Mouse (Mus musculus): ENCODE results near the gene Smim20. TPM values are rescaled to one million over a fixed set of nuclear protein-coding genes. Genes with fewer than 3 reads are reported as not detected.
A peak's percentile ranks its signal among the peaks of the same experiment; 100 is the strongest.

The Smim20 gene
- polyA plus RNA-seq, 1 experiment from 2014 or later: 103 TPM

GRCm38 (mm10) chr5:53254821-53255220 is 12.1 kb upstream of the Smim20 start:
- H3K9me3 ChIP-seq (ENCODE audit: control insufficient read depth, low read length): no peaks in the 10 kb centered on the region
- H3K4me3 ChIP-seq (ENCODE audit: low read depth, low read length): no peak overlapping the region
- H3K27me3 ChIP-seq (replicated peaks; ENCODE audit: control insufficient read depth, insufficient read depth, low read length): peaks cover 15% of the 10 kb centered on the region; the same call in 1 of the 2 replicates
- H3K4me1 ChIP-seq (replicated peaks; ENCODE audit: control insufficient read depth, insufficient read depth, low read length): no peaks in the 10 kb centered on the region; the same call in 1 of the 2 replicates
- H3K4me2 ChIP-seq (ENCODE audit: low read length): no peak overlapping the region
- DNase-seq (ENCODE audit: low spot score) (no peak), ATAC-seq (replicated peaks; ENCODE audit: low FRiP score, low TSS enrichment, low read depth) (no peak)
- no peaks in the 10 kb centered on the region for H3K36me3 ChIP-seq (ENCODE audit: control insufficient read depth, insufficient read depth, low read length)
- H3K27ac ChIP-seq (ENCODE audit: low read depth): no peak overlapping the region
- no peak overlapping the region for H3K9ac ChIP-seq (ENCODE audit: low read length)
- WGBS: 65% methylated on average over 3 of the region's 3 CpGs

- no peaks in the 10 kb centered on the region; the same call in 1 of the 2 replicates for H3K4me1 ChIP-seq (replicated peaks; ENCODE audit: control insufficient read depth, insufficient read depth, low read length)
- ATAC-seq (replicated peaks; ENCODE audit: low FRiP score, low TSS enrichment, low read depth) (peak; percentile 57; the same call in 1 of the 2 replicates), DNase-seq (ENCODE audit: low spot score) (peak; percentile 73)
- peak overlapping the region; percentile 36 for H3K4me3 ChIP-seq (ENCODE audit: low read depth, low read length)
- H3K27me3 ChIP-seq (replicated peaks; ENCODE audit: control insufficient read depth, insufficient read depth, low read length): peaks cover 12% of the 10 kb centered on the region; the same call in 1 of the 2 replicates
- H3K27ac ChIP-seq (ENCODE audit: low read depth): no peak overlapping the region
- no peaks in the 10 kb centered on the region for H3K36me3 ChIP-seq (ENCODE audit: control insufficient read depth, insufficient read depth, low read length)
- WGBS: 3% methylated on average over 29 of the region's 29 CpGs
- peak overlapping the region; percentile 84 for H3K4me2 ChIP-seq (ENCODE audit: low read length)
- peak overlapping the region; percentile 41 for H3K9ac ChIP-seq (ENCODE audit: low read length)
- no peaks in the 10 kb centered on the region for H3K9me3 ChIP-seq (ENCODE audit: control insufficient read depth, low read length)
Observed at GRCm38 (mm10) chr5:53258038-53258786, 8.7 kb upstream of the Smim20 start.

GRCm38 (mm10) chr5:53259894-53260293 is 7.0 kb upstream of the Smim20 start:
- no peak overlapping the region for H3K4me2 ChIP-seq (ENCODE audit: low read length)
- no peak overlapping the region for H3K4me3 ChIP-seq (ENCODE audit: low read depth, low read length)
- H3K27ac ChIP-seq (ENCODE audit: low read depth): no peak overlapping the region
- ATAC-seq (replicated peaks; ENCODE audit: low FRiP score, low TSS enrichment, low read depth) (no peak), DNase-seq (ENCODE audit: low spot score) (no peak)
- no peaks in the 10 kb centered on the region for H3K36me3 ChIP-seq (ENCODE audit: control insufficient read depth, insufficient read depth, low read length)
- H3K27me3 ChIP-seq (replicated peaks; ENCODE audit: control insufficient read depth, insufficient read depth, low read length): peaks cover 12% of the 10 kb centered on the region; the same call in 1 of the 2 replicates
- no peaks in the 10 kb centered on the region; the same call in 1 of the 2 replicates for H3K4me1 ChIP-seq (replicated peaks; ENCODE audit: control insufficient read depth, insufficient read depth, low read length)
- WGBS: 59% methylated on average over 5 of the region's 5 CpGs
- H3K9ac ChIP-seq (ENCODE audit: low read length): no peak overlapping the region
- no peaks in the 10 kb centered on the region for H3K9me3 ChIP-seq (ENCODE audit: control insufficient read depth, low read length)

- Histone ChIP-seq H3K27me3 (replicated peaks; ENCODE audit: control insufficient read depth, insufficient read depth, low read length) (peaks cover 9% of the 10 kb centered on the region; the same call in 1 of the 2 replicates), H3K4me3 (ENCODE audit: low read depth, low read length) (no peak overlapping the region), H3K4me1 (replicated peaks; ENCODE audit: control insufficient read depth, insufficient read depth, low read length) (no peaks in the 10 kb centered on the region; the same call in 1 of the 2 replicates), H3K4me2 (ENCODE audit: low read length) (no peak overlapping the region), H3K9ac (ENCODE audit: low read length) (no peak overlapping the region), H3K27ac (ENCODE audit: low read depth) (no peak overlapping the region), H3K9me3 (ENCODE audit: control insufficient read depth, low read length) (no peaks in the 10 kb centered on the region), H3K36me3 (ENCODE audit: control insufficient read depth, insufficient read depth, low read length) (no peaks in the 10 kb centered on the region)
- DNase-seq (ENCODE audit: low spot score): no peak
- WGBS: 68% methylated on average over 10 of the region's 10 CpGs
- no peak for ATAC-seq (replicated peaks; ENCODE audit: low FRiP score, low TSS enrichment, low read depth)
Observed at GRCm38 (mm10) chr5:53261999-53262398, 4.9 kb upstream of the Smim20 start.

GRCm38 (mm10) chr5:53264061-53264460 is 2.8 kb upstream of the Smim20 start:
- no peaks in the 10 kb centered on the region; the same call in 1 of the 2 replicates for H3K27me3 ChIP-seq (replicated peaks; ENCODE audit: control insufficient read depth, insufficient read depth, low read length)
- 71% methylated on average over 5 of the region's 5 CpGs for WGBS

GRCm38 (mm10) chr5:53265740-53266139 is 1.1 kb upstream of the Smim20 start:
- Histone ChIP-seq H3K27ac (ENCODE audit: low read depth) (no peak overlapping the region), H3K4me3 (ENCODE audit: low read depth, low read length) (no peak overlapping the region), H3K9me3 (ENCODE audit: control insufficient read depth, low read length) (no peaks in the 10 kb centered on the region), H3K4me1 (replicated peaks; ENCODE audit: control insufficient read depth, insufficient read depth, low read length) (peaks cover 5% of the 10 kb centered on the region; the same call in 1 of the 2 replicates), H3K27me3 (replicated peaks; ENCODE audit: control insufficient read depth, insufficient read depth, low read length) (no peaks in the 10 kb centered on the region), H3K36me3 (ENCODE audit: control insufficient read depth, insufficient read depth, low read length) (no peaks in the 10 kb centered on the region), H3K9ac (ENCODE audit: low read length) (no peak overlapping the region), H3K4me2 (ENCODE audit: low read length) (no peak overlapping the region)
- ATAC-seq (replicated peaks; ENCODE audit: low FRiP score, low TSS enrichment, low read depth) (no peak), DNase-seq (ENCODE audit: low spot score) (no peak)
- 59% methylated on average over 12 of the region's 12 CpGs for WGBS

More at GRCm38 (mm10) chr5:53264061-53264460, 2.8 kb upstream of the Smim20 start:
- Histone ChIP-seq H3K4me2 (ENCODE audit: low read length) (no peak overlapping the region), H3K36me3 (ENCODE audit: control insufficient read depth, insufficient read depth, low read length) (no peaks in the 10 kb centered on the region), H3K27ac (ENCODE audit: low read depth) (no peak overlapping the region), H3K9me3 (ENCODE audit: control insufficient read depth, low read length) (no peaks in the 10 kb centered on the region), H3K4me1 (replicated peaks; ENCODE audit: control insufficient read depth, insufficient read depth, low read length) (peaks cover 5% of the 10 kb centered on the region; the same call in 1 of the 2 replicates), H3K4me3 (ENCODE audit: low read depth, low read length) (no peak overlapping the region), H3K9ac (ENCODE audit: low read length) (no peak overlapping the region)
- DNase-seq (ENCODE audit: low spot score): no peak
- no peak for ATAC-seq (replicated peaks; ENCODE audit: low FRiP score, low TSS enrichment, low read depth)

GRCm38 (mm10) chr5:53266181-53266580 is 702 bp upstream of the Smim20 start:
- no peak overlapping the region for H3K9ac ChIP-seq (ENCODE audit: low read length)
- DNase-seq (ENCODE audit: low spot score) (no peak), ATAC-seq (replicated peaks; ENCODE audit: low FRiP score, low TSS enrichment, low read depth) (no peak)
- H3K36me3 ChIP-seq (ENCODE audit: control insufficient read depth, insufficient read depth, low read length): no peaks in the 10 kb centered on the region
- H3K9me3 ChIP-seq (ENCODE audit: control insufficient read depth, low read length): no peaks in the 10 kb centered on the region
- no peak overlapping the region for H3K4me3 ChIP-seq (ENCODE audit: low read depth, low read length)
- H3K4me2 ChIP-seq (ENCODE audit: low read length): no peak overlapping the region
- no peak overlapping the region for H3K27ac ChIP-seq (ENCODE audit: low read depth)
- H3K27me3 ChIP-seq (replicated peaks; ENCODE audit: control insufficient read depth, insufficient read depth, low read length): no peaks in the 10 kb centered on the region
- 77% methylated on average over 4 of the region's 4 CpGs for WGBS
- peaks cover 5% of the 10 kb centered on the region; the same call in 1 of the 2 replicates for H3K4me1 ChIP-seq (replicated peaks; ENCODE audit: control insufficient read depth, insufficient read depth, low read length)

- ATAC-seq (replicated peaks; ENCODE audit: low FRiP score, low TSS enrichment, low read depth): no peak
- H3K27ac ChIP-seq (ENCODE audit: low read depth): no peak overlapping the region
- no peak overlapping the region for H3K4me3 ChIP-seq (ENCODE audit: low read depth, low read length)
- H3K9ac ChIP-seq (ENCODE audit: low read length): no peak overlapping the region
- DNase-seq (ENCODE audit: low spot score): no peak
- 64% methylated on average over 6 of the region's 6 CpGs for WGBS
- peaks cover 5% of the 10 kb centered on the region; the same call in 1 of the 2 replicates for H3K4me1 ChIP-seq (replicated peaks; ENCODE audit: control insufficient read depth, insufficient read depth, low read length)
- H3K27me3 ChIP-seq (replicated peaks; ENCODE audit: control insufficient read depth, insufficient read depth, low read length): no peaks in the 10 kb centered on the region
- H3K36me3 ChIP-seq (ENCODE audit: control insufficient read depth, insufficient read depth, low read length): no peaks in the 10 kb centered on the region
- H3K4me2 ChIP-seq (ENCODE audit: low read length): no peak overlapping the region
- no peaks in the 10 kb centered on the region for H3K9me3 ChIP-seq (ENCODE audit: control insufficient read depth, low read length)
Observed at GRCm38 (mm10) chr5:53268095-53268692, 1.3 kb downstream of the Smim20 start.

Data from intestine, embryonic 14.5 days (tissue).